Mouse (Mus musculus) liver, adult 2 months (tissue): ENCODE measurements at regions not wholly inside any gene's neighbourhood (a gene's known extent, or its start where the extent isn't known, plus 50 kb on each side); places are given as distances from the start of the nearest gene placed in this dataset.

Experiments used
- CTCF ChIP-seq: fragments of 200-500 bp; IDR thresholded peaks from 2 replicates; pipeline ENCODE4 v1.5.1; 2011; ENCODE audit warnings: low read depth, low read length, control low read depth
- POLR2A ChIP-seq: fragments of 200-500 bp; IDR thresholded peaks from 2 replicates; pipeline ENCODE4 v1.6.1; 2011; ENCODE audit warnings: low read length, control low read depth; ENCODE audit not compliant: insufficient read depth; ENCODE audit errors: extremely low read depth

DNA sequence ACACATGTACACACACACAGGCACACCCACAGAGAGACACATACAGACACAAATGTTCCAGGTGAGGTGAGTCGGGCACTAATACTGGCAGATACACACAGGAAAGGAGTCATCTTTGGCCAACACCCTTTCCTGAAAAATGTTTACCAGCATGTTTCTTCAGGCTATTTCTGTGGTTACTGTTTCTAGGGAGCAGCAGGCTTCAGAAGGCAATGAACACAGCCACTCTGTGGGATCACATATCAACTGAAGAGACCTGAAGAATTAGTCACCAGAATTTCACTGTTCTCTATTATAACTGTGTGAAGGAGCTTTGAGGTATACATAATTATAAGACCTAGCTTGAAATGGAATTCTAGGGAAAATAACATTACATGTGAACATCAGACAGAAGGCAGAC is 94.7 kb upstream of the Hapln1 start:
- no peak for TF ChIP-seq CTCF
- no peak for TF ChIP-seq POLR2A
